Mouse (Mus musculus) bone marrow, adult 2 months (tissue): ENCODE data around the gene Btnl10.

ENCODE experiments used
- CTCF ChIP-seq: fragments of 200-500 bp; IDR thresholded peaks from 2 replicates; pipeline ENCODE4 v1.5.1; 2011; ENCODE audit warnings: low read length, control low read depth; ENCODE audit not compliant: control insufficient read depth, insufficient read depth
- POLR2A ChIP-seq: fragments of 200-500 bp; IDR thresholded peaks from 2 replicates; pipeline ENCODE4 v1.6.1; 2011; ENCODE audit warnings: low read depth, mild to moderate bottlenecking, control low read depth, low read length, borderline replicate concordance; ENCODE audit not compliant: control insufficient read depth

DNA sequence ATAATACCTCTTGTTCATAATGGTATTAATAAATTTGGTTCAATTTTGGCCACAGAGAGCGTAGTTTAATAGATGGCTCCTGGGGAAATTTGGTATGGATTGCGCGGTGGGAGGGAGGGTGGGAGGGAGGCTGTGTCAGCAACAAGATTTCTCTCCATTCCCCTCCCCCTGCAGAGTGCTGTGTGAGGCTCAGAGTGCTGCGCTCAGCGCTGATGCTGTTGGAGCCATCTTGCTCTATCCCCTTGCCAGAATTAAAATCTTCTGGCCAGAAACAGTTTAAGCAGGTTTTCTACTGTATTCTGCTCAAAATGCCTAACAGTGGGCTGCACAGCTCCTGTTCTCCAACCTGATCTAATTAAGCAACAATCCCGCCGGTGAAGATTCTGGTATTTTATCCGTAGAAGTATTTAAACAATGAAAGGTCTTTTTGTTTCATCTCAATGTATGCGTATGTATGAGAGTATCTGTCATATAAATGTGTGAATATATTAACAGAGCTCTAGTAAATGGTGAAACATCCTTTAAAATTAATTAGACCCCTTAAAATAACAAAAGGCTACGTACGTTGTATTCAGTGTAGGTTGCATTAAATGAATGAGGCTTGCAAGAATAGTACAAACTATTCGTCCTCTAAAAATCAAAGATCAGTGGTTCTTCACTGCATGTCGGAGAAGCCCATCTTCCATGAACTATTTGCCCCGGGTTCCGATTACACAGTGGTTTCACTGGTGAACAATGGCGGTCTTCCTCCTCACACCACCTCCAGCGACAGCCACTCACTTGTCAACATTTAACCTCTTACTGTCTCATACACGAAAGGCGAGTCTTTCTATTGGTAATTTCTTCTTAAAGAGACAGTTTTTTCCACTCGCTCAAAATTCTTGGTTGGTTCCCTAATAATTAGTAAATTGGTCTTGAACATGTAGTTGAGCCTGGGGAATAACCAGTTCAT lies 32.0 kb downstream of the Btnl10 start:
- no peak for TF ChIP-seq CTCF
- TF ChIP-seq POLR2A: no peak
